Mouse (Mus musculus) testis, postnatal 14 days (tissue): ENCODE results near the gene Mios.
A peak's percentile ranks its signal among the peaks of the same experiment; 100 is the strongest.

ENCODE experiments used
- DNase-seq: peaks from one replicate; pipeline ENCODE4 v3.0.0; 2021; ENCODE audit warnings: low spot score

The Mios gene

GRCm38 (mm10) chr6:8209047-8209865 lies at the start of gene Mios:
Mios (plus strand) TSS chr6:8209222.
- DNase-seq, result peak; percentile 91

GRCm38 (mm10) chr6:8160001-8160400 lies 49.0 kb upstream of the Mios start:
- DNase-seq, result no peak

GRCm38 (mm10) chr6:8164741-8165140 lies 44.3 kb upstream of the Mios start:
- DNase-seq, result no peak

GRCm38 (mm10) chr6:8172101-8172500 lies 36.9 kb upstream of the Mios start:
- no peak for DNase-seq

GRCm38 (mm10) chr6:8174062-8174461 lies 35.0 kb upstream of the Mios start:
- no peak for DNase-seq

- DNase-seq, result no peak
Measured at GRCm38 (mm10) chr6:8175346-8175745, 33.7 kb upstream of the Mios start.

- DNase-seq, result no peak
Measured at GRCm38 (mm10) chr6:8176116-8176515, 32.9 kb upstream of the Mios start.

GRCm38 (mm10) chr6:8178397-8178941 lies 30.6 kb upstream of the Mios start:
- no peak for DNase-seq

- DNase-seq, result no peak
Measured at GRCm38 (mm10) chr6:8188599-8189233, 20.3 kb upstream of the Mios start.

GRCm38 (mm10) chr6:8189917-8190316 lies 19.1 kb upstream of the Mios start:
- no peak for DNase-seq

- DNase-seq, result no peak
Measured at GRCm38 (mm10) chr6:8192517-8192916, 16.5 kb upstream of the Mios start, which contains the start of gene Col28a1. Col28a1 (minus strand) TSS chr6:8192617.

GRCm38 (mm10) chr6:8209866-8210186 lies 804 bp downstream of the Mios start:
- no peak for DNase-seq

GRCm38 (mm10) chr6:8210661-8211060 lies 1.6 kb downstream of the Mios start:
- no peak for DNase-seq

- no peak for DNase-seq
Measured at GRCm38 (mm10) chr6:8227035-8227434, 18.0 kb downstream of the Mios start.

GRCm38 (mm10) chr6:8228596-8228995 lies 19.6 kb downstream of the Mios start:
- no peak for DNase-seq

GRCm38 (mm10) chr6:8258316-8258715 lies 49.3 kb downstream of the Mios start:
- peak; percentile 7 for DNase-seq

GRCm38 (mm10) chr6:8259004-8259666 lies 50.1 kb downstream of the Mios start, which contains the start of the genes Rpa3, Umad1 and Gm45062:
Rpa3 (minus strand) TSS chr6:8259173.
Umad1 (plus strand) TSS chr6:8259288.
Gm45062 (plus strand) TSS chr6:8259450.
- peak; percentile 98 for DNase-seq

GRCm38 (mm10) chr6:8259667-8260044 lies 50.6 kb downstream of the Mios start:
- DNase-seq, result no peak

- DNase-seq, result no peak
Measured at GRCm38 (mm10) chr6:8271047-8271446, 62.0 kb downstream of the Mios start.

- DNase-seq, result no peak
Measured at GRCm38 (mm10) chr6:8274387-8275054, 65.5 kb downstream of the Mios start.

- DNase-seq, result no peak
Measured at GRCm38 (mm10) chr6:8275098-8275497, 66.1 kb downstream of the Mios start.

- DNase-seq, result no peak
Measured at GRCm38 (mm10) chr6:8276431-8276830, 67.4 kb downstream of the Mios start.
